Mouse (Mus musculus): ENCODE data around the gene Olfr178.

Gene Olfr178

GRCm38 (mm10) chr16:58891963-58892362 is at the start of gene Olfr178:
Gene Olfr178 (minus strand): TSS chr16:58892063.
- no peak for DNase-seq

- DNase-seq, result no peak
These were observed 37.4 kb upstream of the Olfr178 start, which contains the start of gene Olfr180 for GRCm38 (mm10) chr16:58929292-58929691. Gene Olfr180 (minus strand): TSS chr16:58929392.

GRCm38 (mm10) chr16:58928655-58929054 is 36.8 kb upstream of the Olfr178 start, which contains the start of gene Olfr181:
Gene Olfr181 (minus strand): TSS chr16:58928755.
- DNase-seq, result no peak

GRCm38 (mm10) chr16:58884416-58884815 is 7.4 kb downstream of the Olfr178 start:
- no peak for DNase-seq

GRCm38 (mm10) chr16:58874668-58875067 is 17.2 kb downstream of the Olfr178 start, which contains the start of gene Olfr177:
Gene Olfr177 (minus strand): TSS chr16:58874768.
- no peak for DNase-seq

- no peak for DNase-seq
These were observed 30.4 kb downstream of the Olfr178 start for GRCm38 (mm10) chr16:58861479-58861878.

GRCm38 (mm10) chr16:58860032-58860737 is 31.7 kb downstream of the Olfr178 start:
- no peak for DNase-seq
